Mouse (Mus musculus) cerebellum, postnatal 14 days (tissue): Measurements from ENCODE around the gene Opa1.
A peak's percentile ranks its signal among the peaks of the same experiment; 100 is the strongest.

Experiments
- DNase-seq, 2 experiments: peaks; one replicate each; pipeline ENCODE4 v3.0.0; 2021; ENCODE audit warnings: mixed read lengths in 2 of 2

Opa1 gene

GRCm38 (mm10) chr16:29656901-29657300, 77.8 kb downstream of the Opa1 start:
- peak; percentile 29 to 46 for DNase-seq

GRCm38 (mm10) chr16:29657650-29658548, 78.8 kb downstream of the Opa1 start:
- peak; percentile 31 to 34 for DNase-seq

DNA sequence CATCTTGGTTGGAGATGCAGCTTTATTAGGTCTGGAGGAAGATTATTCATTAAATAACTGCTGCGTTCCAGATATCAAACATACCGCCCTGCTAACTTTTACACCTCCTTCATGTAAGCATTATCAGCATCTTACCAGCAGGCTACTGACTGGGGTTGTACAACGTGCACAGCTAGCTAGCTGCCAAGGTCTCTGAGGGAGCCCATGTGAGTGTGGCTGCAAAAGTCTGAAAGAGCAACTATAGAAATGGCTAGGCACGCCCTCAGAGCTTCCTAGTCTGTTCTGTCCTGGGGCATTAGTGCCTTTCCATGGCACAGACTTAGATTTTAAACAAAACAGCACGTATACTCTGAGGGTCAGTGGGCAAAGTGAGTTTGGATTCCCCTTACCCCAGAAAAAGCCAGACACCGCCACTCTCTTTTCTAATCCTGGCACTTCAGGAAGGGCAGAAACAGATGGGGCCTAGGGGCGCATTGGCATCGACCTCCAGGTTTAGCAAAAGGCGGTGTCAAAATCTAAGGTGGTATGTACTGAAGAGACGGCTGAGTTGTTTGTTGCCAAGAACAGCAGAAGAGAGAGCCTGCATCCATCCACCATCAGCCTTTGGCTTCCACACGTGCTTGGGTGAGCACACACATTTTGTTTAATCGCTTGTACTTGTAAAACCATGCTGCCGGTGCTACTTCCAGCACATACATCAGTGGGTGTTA, 80.1 kb downstream of the Opa1 start:
- DNase-seq = peak; percentile 62 to 70

DNA sequence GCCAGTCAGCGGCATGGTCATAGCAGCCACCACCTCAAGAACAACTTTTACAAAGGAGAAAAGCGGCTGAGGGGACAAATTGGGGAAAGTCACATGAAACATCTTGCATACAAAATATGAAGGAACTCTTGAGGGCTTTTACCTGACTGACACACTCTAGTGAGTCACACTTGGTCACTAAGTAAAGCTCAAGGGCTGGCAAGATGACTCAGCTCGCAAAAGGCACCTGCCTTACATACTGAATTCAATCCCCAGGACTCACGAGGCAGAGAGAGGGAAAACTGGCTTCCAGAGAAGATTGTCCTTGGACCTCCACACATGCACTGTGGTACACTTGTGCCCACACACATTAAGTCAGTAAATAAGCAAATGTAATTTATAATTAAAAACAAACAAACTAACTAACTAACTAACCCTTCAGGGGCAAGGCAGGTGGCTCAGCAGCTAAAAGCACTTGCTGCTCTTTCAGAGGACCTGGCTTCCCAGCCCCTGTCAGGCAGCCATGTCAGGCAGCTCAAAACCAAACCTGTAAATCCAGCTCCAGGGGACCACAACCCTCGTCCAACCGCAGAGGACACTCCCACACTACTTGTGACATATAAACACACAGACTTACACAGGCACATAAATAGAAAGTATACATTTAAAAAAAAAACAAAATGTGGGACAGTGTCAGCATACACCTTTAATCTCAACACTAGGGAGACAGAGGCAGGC, 84.1 kb downstream of the Opa1 start:
- DNase-seq = no peak

DNA sequence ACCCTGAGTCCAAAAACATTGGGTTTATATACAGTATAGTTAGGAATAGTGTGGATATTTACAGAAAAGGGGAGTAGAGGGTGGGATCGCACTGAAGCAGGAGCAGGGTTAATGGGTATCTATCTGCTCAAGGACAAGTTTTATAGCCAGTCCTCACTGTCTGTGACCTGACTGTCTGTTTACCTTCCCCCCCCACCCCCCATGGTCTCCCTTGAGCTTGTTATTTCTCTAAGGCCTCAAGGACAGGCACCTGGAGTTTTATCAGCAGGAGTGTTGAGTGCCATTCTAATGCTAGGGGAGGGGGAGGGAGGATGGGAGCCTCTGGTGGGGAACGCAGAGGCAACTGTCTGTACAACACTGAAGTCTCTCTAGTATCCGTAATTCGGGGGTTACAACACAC, 85.3 kb downstream of the Opa1 start:
- DNase-seq = no peak

GRCm38 (mm10) chr16:29666991-29667701, 88.0 kb downstream of the Opa1 start:
- no peak for DNase-seq

- no peak for DNase-seq
Observed at GRCm38 (mm10) chr16:29667702-29668061, 88.5 kb downstream of the Opa1 start.

- DNase-seq = no peak
Observed at GRCm38 (mm10) chr16:29668451-29668850, 89.3 kb downstream of the Opa1 start.

GRCm38 (mm10) chr16:29670806-29671205, 91.7 kb downstream of the Opa1 start:
- DNase-seq = no peak

- DNase-seq = no peak
Observed at GRCm38 (mm10) chr16:29673230-29673629, 94.1 kb downstream of the Opa1 start.

- no peak for DNase-seq
Observed at GRCm38 (mm10) chr16:29679607-29680006, 100.5 kb downstream of the Opa1 start.

GRCm38 (mm10) chr16:29680548-29681175, 101.5 kb downstream of the Opa1 start:
- DNase-seq = no peak

DNA sequence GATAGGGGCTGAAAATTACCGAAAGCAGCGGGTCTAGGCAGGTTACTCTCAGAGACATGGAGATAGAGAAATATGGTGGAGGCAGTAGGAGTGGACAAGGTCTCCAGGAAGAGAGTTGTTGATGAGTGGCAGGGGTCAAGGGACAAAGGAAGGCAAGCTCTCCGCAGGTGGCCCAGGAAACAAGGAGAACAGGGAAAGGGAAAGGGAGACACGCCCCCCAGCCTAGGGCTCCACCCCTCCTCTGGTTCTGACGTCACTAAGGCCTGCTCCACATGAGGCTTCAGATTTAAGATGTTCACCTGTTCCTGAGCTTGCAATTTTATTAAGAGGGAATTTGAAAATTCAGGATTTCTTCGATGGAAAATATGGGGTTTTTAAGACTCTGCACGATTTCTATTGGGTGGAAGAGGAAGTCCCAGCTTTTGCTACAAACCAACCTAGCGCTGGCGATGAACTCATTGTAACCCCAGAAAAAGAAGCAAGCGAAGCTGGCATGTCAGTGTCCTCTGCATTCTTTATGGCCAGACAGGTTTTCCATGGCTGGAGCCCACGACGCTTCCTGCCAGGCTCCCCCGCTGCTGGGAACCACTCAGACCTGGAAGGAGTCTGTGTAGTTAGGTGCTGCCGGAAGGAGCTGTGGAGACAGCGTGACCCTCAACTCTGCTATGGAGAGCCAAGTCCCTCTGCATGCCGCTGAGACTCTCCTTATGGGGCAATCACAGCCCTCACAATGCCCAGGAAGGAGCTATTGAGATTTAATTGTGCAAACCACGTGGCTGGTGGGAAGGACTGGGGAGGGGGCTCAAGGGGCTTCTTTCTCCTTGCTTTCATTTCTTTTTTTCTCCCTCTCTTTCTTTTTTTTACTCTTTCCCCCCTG, 103.7 kb downstream of the Opa1 start:
- DNase-seq = no peak

GRCm38 (mm10) chr16:29683563-29683962, 104.4 kb downstream of the Opa1 start:
- no peak for DNase-seq

- no peak for DNase-seq
Observed at GRCm38 (mm10) chr16:29684111-29684510, 105.0 kb downstream of the Opa1 start.

- no peak for DNase-seq
Observed at GRCm38 (mm10) chr16:29684641-29685040, 105.5 kb downstream of the Opa1 start.

DNA sequence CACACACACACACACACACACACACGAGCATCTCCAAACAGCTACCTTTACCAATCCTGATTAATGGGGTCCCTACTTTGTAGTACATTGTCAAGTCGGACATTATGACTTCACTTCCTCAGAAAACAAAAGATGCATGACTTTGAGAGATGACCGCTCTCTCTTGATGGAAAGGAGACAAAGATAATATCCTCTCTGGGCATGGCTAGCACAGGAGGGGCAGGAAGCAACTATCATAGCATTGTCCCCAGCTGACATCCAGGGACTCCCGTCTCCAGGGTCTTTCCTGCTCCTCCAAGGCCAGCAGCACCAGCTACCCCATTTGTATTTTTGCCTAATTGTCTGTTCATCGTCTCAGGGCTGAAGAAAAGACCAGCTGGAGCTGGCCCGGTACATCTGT, 107.0 kb downstream of the Opa1 start:
- no peak for DNase-seq

DNA sequence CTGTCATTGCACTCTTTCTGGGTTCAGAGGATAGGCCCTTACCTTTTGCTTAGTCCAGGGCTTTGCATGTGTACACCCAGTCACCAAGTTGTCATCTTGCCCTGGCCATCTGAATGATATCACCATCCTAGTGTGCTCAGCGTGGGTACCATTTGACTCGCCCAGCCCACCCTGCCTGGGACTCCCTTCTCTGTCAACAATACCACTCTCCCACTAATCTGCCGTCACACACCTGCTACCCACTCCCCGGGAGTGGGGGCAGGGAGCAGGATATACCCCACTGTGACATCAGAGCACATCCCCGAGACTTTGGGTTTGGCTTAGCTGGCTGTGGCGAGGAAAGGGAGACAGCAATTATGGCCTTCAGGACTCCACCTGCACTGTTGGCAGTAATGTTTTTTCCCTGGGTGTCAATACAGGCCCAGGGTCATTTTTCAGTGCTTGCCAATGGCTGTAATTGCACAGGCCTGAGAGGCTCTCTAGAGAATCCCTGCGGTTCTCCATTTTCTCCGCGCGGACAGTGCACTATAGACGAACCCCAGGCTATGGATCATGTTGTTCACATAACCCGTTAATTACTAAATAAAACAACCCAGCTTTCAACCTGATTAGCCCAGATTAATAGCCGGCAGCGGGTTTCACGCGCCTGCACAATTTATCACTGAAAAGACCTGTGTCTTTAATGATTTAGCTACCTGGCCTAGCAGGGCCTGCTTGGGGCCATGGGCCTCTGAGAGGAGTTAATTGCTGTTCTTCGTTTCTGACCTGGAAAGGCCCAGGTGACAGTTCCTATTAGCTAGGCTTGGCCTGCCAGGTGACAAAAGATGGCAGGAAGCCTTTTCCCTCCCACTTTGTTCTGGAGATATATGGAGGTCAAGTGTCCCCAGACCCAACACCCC, 109.1 kb downstream of the Opa1 start:
- DNase-seq = no peak

DNA sequence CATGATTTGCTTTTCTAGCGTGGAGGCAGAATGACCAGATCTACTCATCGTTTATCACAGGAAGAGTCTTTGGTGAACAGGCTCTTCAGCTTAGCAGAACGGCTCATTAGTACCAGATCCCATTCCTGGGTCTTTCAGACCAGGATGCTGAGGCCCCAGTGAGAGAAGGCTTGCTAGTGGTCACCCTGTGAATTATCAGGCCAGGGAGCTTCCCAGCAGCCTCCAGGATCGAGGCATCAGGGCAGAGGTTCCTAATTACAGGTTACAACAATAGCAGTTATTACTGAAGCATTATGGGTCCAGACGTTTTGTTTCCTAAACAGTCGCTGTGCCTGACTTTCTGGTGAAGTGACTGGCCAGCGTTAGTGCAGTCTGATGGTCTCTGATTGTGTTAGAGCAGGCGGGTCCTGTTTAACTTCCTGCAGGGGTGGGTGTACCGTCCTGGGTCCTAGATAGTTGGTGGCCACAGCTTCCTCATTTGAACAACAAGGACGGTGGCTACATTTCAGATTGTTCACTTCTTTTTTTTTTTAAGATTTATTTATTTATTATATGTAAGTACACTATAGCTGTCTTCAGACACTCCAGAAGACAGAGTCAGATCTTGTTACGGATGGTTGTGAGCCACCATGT, 110.2 kb downstream of the Opa1 start:
- no peak for DNase-seq
